Mouse (Mus musculus): ENCODE measurements around the gene Samd15. TPM values are rescaled to one million over a fixed set of nuclear protein-coding genes. Genes with fewer than 3 reads are reported as not detected.

The Samd15 gene
- total and polyA plus RNA-seq, 3 experiments, result 0.62 to 24.0 TPM; not detected in 1

DNA sequence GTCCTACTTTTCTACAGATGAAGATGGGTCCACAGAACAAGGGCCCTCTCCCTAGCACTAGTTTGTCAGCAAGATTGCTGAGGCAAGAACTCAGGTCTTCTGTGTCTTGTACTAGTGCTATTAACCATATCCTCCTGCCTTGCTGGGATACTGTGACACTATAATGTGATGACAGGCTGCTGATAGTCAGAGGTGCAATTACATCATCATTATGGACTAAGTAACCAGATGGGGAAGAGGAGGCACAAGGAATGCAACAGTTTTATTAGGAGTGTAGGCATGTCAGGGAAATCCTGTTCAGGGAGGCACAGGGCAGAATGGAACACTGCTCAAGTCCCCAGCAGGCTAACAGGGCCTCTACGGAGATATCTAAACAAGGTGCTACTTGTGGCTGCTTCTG lies 39.1 kb downstream of the Samd15 start, which contains the start of gene Noxred1:
Gene Noxred1, minus strand, starts transcription at position 101 of the 400 bp plus-strand sequence.
- Histone ChIP-seq H3K9ac (ENCODE audit: control insufficient read depth, low read depth, low read length, poor library complexity, severe bottlenecking) (no peak within 1 kb of the TSS), H3K4me1 (ENCODE audit: control insufficient read depth in 1 of 2, insufficient read depth in 2 of 2, low read length in 2 of 2) (peaks cover 0 to 3% of the 10 kb centered on the region in 2 experiments; a peak in 1 of 4 replicates), H3K4me3 (ENCODE audit: control insufficient read depth in 1 of 2, insufficient read depth in 1 of 2, low read depth in 2 of 2, low read length in 2 of 2) (no peak within 1 kb of the TSS), H3K27ac (ENCODE audit: control insufficient read depth, low read depth, low read length) (no peak within 1 kb of the TSS), H3K79me2 (ENCODE audit: control insufficient read depth, insufficient read depth, low read length, poor library complexity) (no peaks in the 10 kb centered on the region), H3K36me3 (ENCODE audit: control insufficient read depth in 1 of 2, insufficient read depth in 2 of 2, low read length in 2 of 2) (no peaks in the 10 kb centered on the region; a peak in 2 of 4 replicates), H3K9me3 (replicated peaks; ENCODE audit: insufficient read depth, low read length) (no peaks in the 10 kb centered on the region), H3K27me3 (ENCODE audit: control insufficient read depth in 1 of 2, insufficient read depth in 2 of 2, low read length in 2 of 2) (no peaks in the 10 kb centered on the region)
- no peak for DNase-seq (ENCODE audit: low read depth, low spot score)
- TF ChIP-seq JUND (IDR thresholded peaks at IDR 0.05; ENCODE audit: low read depth, low read length) (no peak), CHD1 (IDR thresholded peaks at IDR 0.05; ENCODE audit: low read depth, low read length) (no peak), MAZ (IDR thresholded peaks at IDR 0.05; ENCODE audit: low read depth, low read length) (no peak), MEF2A (IDR thresholded peaks at IDR 0.05; ENCODE audit: extremely low read depth, insufficient replicate concordance, low read depth, low read length, poor library complexity, severe bottlenecking) (no peak), NELFE (IDR thresholded peaks at IDR 0.05; ENCODE audit: low read depth, low read length) (no peak), BHLHE40 (IDR thresholded peaks at IDR 0.05; ENCODE audit: borderline replicate concordance, low read depth, low read length) (no peak)

DNA sequence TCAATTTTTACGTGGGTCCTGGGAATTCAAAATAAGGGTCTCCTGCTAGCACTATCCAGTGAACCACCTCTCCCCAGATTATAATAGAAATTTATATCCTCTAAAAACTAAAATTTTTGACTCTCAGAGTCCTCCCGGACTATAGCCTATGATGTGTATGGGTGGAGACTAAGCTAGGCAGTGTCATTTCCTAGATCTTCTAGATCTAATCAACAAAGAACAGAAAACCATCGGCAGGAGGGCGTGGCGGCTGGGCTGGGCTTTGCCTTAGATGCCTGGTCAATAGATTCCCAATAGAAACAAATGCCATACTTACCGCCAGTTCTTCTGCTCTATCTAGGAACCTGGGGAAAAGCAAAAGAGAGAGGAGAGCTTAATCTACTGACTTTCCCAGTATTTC lies 50.6 kb downstream of the Samd15 start:
- Histone ChIP-seq H3K9ac (ENCODE audit: control insufficient read depth, low read depth, low read length, poor library complexity, severe bottlenecking) (no peak overlapping the region), H3K36me3 (ENCODE audit: control insufficient read depth in 1 of 2, insufficient read depth in 2 of 2, low read length in 2 of 2) (no peaks in the 10 kb centered on the region), H3K27ac (ENCODE audit: control insufficient read depth, low read depth, low read length) (no peak overlapping the region)

DNA sequence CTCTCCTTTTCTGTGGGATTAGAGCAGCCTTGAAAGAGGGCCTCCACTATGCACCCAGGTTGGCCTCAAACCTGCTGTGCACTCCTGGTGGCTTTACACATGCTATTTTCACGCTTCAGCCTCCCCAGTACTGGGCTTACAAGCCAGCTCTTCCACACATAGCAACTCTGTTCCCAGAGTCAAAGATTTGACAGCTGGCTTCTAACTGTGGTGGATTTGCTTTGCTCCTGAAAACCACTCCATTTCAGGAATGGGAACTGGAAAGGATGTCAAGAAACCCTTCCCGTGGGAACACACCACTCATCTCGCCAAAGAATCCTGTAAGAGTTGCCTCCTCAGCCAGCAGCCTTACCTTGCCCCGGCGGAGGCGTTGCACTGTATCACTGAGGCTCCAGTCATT lies 54.4 kb downstream of the Samd15 start:
- no peaks in the 10 kb centered on the region for H3K9me3 ChIP-seq (replicated peaks; ENCODE audit: insufficient read depth, low read length)
- TF ChIP-seq EP300 (IDR thresholded peaks at IDR 0.05; ENCODE audit: low read depth in 1 of 2, low read length in 2 of 2), result no peak
- no peaks in the 10 kb centered on the region for H3K36me3 ChIP-seq (ENCODE audit: control insufficient read depth in 1 of 2, insufficient read depth in 2 of 2, low read length in 2 of 2)
- no peak overlapping the region for H3K27ac ChIP-seq (ENCODE audit: control insufficient read depth, low read depth, low read length)
- H3K4me3 ChIP-seq (ENCODE audit: control insufficient read depth in 1 of 2, insufficient read depth in 1 of 2, low read depth in 2 of 2, low read length in 2 of 2), result no peak overlapping the region
- no peak for DNase-seq (ENCODE audit: low read depth, low spot score)
- no peak overlapping the region for H3K9ac ChIP-seq (ENCODE audit: control insufficient read depth, low read depth, low read length, poor library complexity, severe bottlenecking)
- no peaks in the 10 kb centered on the region for H3K4me1 ChIP-seq (ENCODE audit: control insufficient read depth in 1 of 2, insufficient read depth in 2 of 2, low read length in 2 of 2)
- H3K27me3 ChIP-seq (ENCODE audit: control insufficient read depth in 1 of 2, insufficient read depth in 2 of 2, low read length in 2 of 2), result no peaks in the 10 kb centered on the region
- H3K79me2 ChIP-seq (ENCODE audit: control insufficient read depth, insufficient read depth, low read length, poor library complexity), result no peaks in the 10 kb centered on the region

More for the DNA sequence above, 50.6 kb downstream of the Samd15 start:
- Histone ChIP-seq H3K4me3 (ENCODE audit: control insufficient read depth in 1 of 2, insufficient read depth in 1 of 2, low read depth in 2 of 2, low read length in 2 of 2) (no peak overlapping the region), H3K27me3 (ENCODE audit: control insufficient read depth in 1 of 2, insufficient read depth in 2 of 2, low read length in 2 of 2) (no peaks in the 10 kb centered on the region), H3K4me1 (ENCODE audit: control insufficient read depth in 1 of 2, insufficient read depth in 2 of 2, low read length in 2 of 2) (no peaks in the 10 kb centered on the region), H3K79me2 (ENCODE audit: control insufficient read depth, insufficient read depth, low read length, poor library complexity) (no peaks in the 10 kb centered on the region), H3K9me3 (replicated peaks; ENCODE audit: insufficient read depth, low read length) (no peaks in the 10 kb centered on the region)
- DNase-seq (ENCODE audit: low read depth, low spot score), result no peak
- no peak for TF ChIP-seq POLR2A (IDR thresholded peaks at IDR 0.05; ENCODE audit: control insufficient read depth in 1 of 2, insufficient read depth in 1 of 2, low read depth in 1 of 2, low read length in 2 of 2, poor library complexity in 1 of 2)
- TF ChIP-seq ELF1 (IDR thresholded peaks at IDR 0.05; ENCODE audit: low read depth, low read length), result no peak
- no peak for TF ChIP-seq ZMIZ1 (IDR thresholded peaks at IDR 0.05; ENCODE audit: low read depth, low read length)
- no peak for TF ChIP-seq CHD2 (IDR thresholded peaks at IDR 0.05; ENCODE audit: low read length)
- TF ChIP-seq MEF2A (IDR thresholded peaks at IDR 0.05; ENCODE audit: extremely low read depth, insufficient replicate concordance, low read depth, low read length, poor library complexity, severe bottlenecking), result no peak
- no peak for TF ChIP-seq MXI1 (IDR thresholded peaks at IDR 0.05; ENCODE audit: low read depth, low read length)
- TF ChIP-seq POLR2AphosphoS5 (IDR thresholded peaks at IDR 0.05; ENCODE audit: borderline replicate concordance, low read depth, low read length), result no peak

Measured in MEL (cell line).